Mouse (Mus musculus): ENCODE data around the gene Farsb. TPM values are rescaled to one million over a fixed set of nuclear protein-coding genes. Genes with fewer than 3 reads are reported as not detected.

Gene Farsb
- polyA plus RNA-seq, 2 experiments: 38.6 to 111 TPM

GRCm38 (mm10) chr1:78488427-78488751 is 308 bp downstream of the Farsb start:
- Histone ChIP-seq H3K27me3 (ENCODE audit: control insufficient read depth, insufficient read depth, low read length) (no peaks in the 10 kb centered on the region), H3K27ac (peak overlapping the region; percentile 58), H3K36me3 (replicated peaks; ENCODE audit: control insufficient read depth, insufficient read depth, low read depth) (no peaks in the 10 kb centered on the region; the same call in 1 of the 2 replicates), H3K4me2 (ENCODE audit: low read depth) (peak overlapping the region; percentile 90), H3K4me3 (ENCODE audit: insufficient read depth in 1 of 2, low read depth in 2 of 2, low read length in 2 of 2) (peak overlapping the region; percentile 83 to 98), H3K9me3 (ENCODE audit: control insufficient read depth, low read length) (no peaks in the 10 kb centered on the region), H3K9ac (replicated peaks) (peak overlapping the region; percentile 90), H3K4me1 (replicated peaks; ENCODE audit: control insufficient read depth in 2 of 2, insufficient read depth in 2 of 2, low read length in 1 of 2) (peaks cover 9 to 11% of the 10 kb centered on the region in 2 experiments)
- 1% methylated on average over 28 of the region's 28 CpGs for WGBS (ENCODE audit: insufficient replicate concordance)
- DNase-seq (ENCODE audit: low read depth in 3 of 3, low spot score in 3 of 3): no peak
- ATAC-seq (ENCODE audit: insufficient read depth): no peak
- TF ChIP-seq EP300 (IDR thresholded peaks at IDR 0.05; ENCODE audit: low read depth): no peak
- no peak for TF ChIP-seq CTCF (IDR thresholded peaks at IDR 0.05; ENCODE audit: low read depth)

GRCm38 (mm10) chr1:78484361-78484760 is 4.3 kb downstream of the Farsb start:
- no peak for ATAC-seq (ENCODE audit: insufficient read depth)
- peaks cover 5% of the 10 kb centered on the region for H3K36me3 ChIP-seq (replicated peaks; ENCODE audit: control insufficient read depth, insufficient read depth, low read depth)
- no peak for TF ChIP-seq CTCF (IDR thresholded peaks at IDR 0.05; ENCODE audit: low read depth)
- no peak for TF ChIP-seq EP300 (IDR thresholded peaks at IDR 0.05; ENCODE audit: low read depth)
- no peak overlapping the region for H3K4me3 ChIP-seq (ENCODE audit: insufficient read depth in 1 of 2, low read depth in 2 of 2, low read length in 2 of 2)
- no peak overlapping the region for H3K27ac ChIP-seq
- H3K27me3 ChIP-seq (ENCODE audit: control insufficient read depth, insufficient read depth, low read length): no peaks in the 10 kb centered on the region
- H3K9me3 ChIP-seq (ENCODE audit: control insufficient read depth, low read length): no peaks in the 10 kb centered on the region
- 69% methylated on average over 2 of the region's 2 CpGs for WGBS (ENCODE audit: insufficient replicate concordance)
- H3K4me1 ChIP-seq (replicated peaks; ENCODE audit: control insufficient read depth in 2 of 2, insufficient read depth in 2 of 2, low read length in 1 of 2): peaks cover 4% of the 10 kb centered on the region in 2 experiments
- H3K9ac ChIP-seq (replicated peaks): no peak overlapping the region
- no peak overlapping the region for H3K4me2 ChIP-seq (ENCODE audit: low read depth)
- no peak for DNase-seq (ENCODE audit: low read depth in 3 of 3, low spot score in 3 of 3)

- peaks cover 8% of the 10 kb centered on the region for H3K36me3 ChIP-seq (replicated peaks; ENCODE audit: control insufficient read depth, insufficient read depth, low read depth)
These were observed 5.3 kb downstream of the Farsb start for GRCm38 (mm10) chr1:78483430-78483829.

GRCm38 (mm10) chr1:78472441-78472840 is 16.3 kb downstream of the Farsb start:
- no peak for DNase-seq (ENCODE audit: low read depth in 3 of 3, low spot score in 3 of 3)
- H3K4me2 ChIP-seq (ENCODE audit: low read depth): no peak overlapping the region
- H3K27me3 ChIP-seq (ENCODE audit: control insufficient read depth, insufficient read depth, low read length): no peaks in the 10 kb centered on the region
- H3K4me1 ChIP-seq (replicated peaks; ENCODE audit: control insufficient read depth in 2 of 2, insufficient read depth in 2 of 2, low read length in 1 of 2): no peaks in the 10 kb centered on the region
- no peak overlapping the region for H3K4me3 ChIP-seq (ENCODE audit: insufficient read depth in 1 of 2, low read depth in 2 of 2, low read length in 2 of 2)
- WGBS (ENCODE audit: insufficient replicate concordance): 76% methylated on average over 5 of the region's 5 CpGs
- no peak for ATAC-seq (ENCODE audit: insufficient read depth)
- H3K9ac ChIP-seq (replicated peaks): no peak overlapping the region
- no peak overlapping the region for H3K27ac ChIP-seq
- H3K36me3 ChIP-seq (replicated peaks; ENCODE audit: control insufficient read depth, insufficient read depth, low read depth): peaks cover 45% of the 10 kb centered on the region
- TF ChIP-seq CTCF (IDR thresholded peaks at IDR 0.05; ENCODE audit: low read depth) (no peak), EP300 (IDR thresholded peaks at IDR 0.05; ENCODE audit: low read depth) (no peak)
- H3K9me3 ChIP-seq (ENCODE audit: control insufficient read depth, low read length): no peaks in the 10 kb centered on the region

More at GRCm38 (mm10) chr1:78483430-78483829, 5.3 kb downstream of the Farsb start:
- TF ChIP-seq CTCF (IDR thresholded peaks at IDR 0.05; ENCODE audit: low read depth) (no peak), EP300 (IDR thresholded peaks at IDR 0.05; ENCODE audit: low read depth) (no peak)
- Histone ChIP-seq H3K27me3 (ENCODE audit: control insufficient read depth, insufficient read depth, low read length) (no peaks in the 10 kb centered on the region), H3K4me2 (ENCODE audit: low read depth) (no peak overlapping the region), H3K9ac (replicated peaks) (no peak overlapping the region), H3K4me1 (replicated peaks; ENCODE audit: control insufficient read depth in 2 of 2, insufficient read depth in 2 of 2, low read length in 1 of 2) (peaks cover 4% of the 10 kb centered on the region in 2 experiments), H3K4me3 (ENCODE audit: insufficient read depth in 1 of 2, low read depth in 2 of 2, low read length in 2 of 2) (no peak overlapping the region), H3K27ac (no peak overlapping the region), H3K9me3 (ENCODE audit: control insufficient read depth, low read length) (no peaks in the 10 kb centered on the region)
- 85% methylated on average over 3 of the region's 3 CpGs for WGBS (ENCODE audit: insufficient replicate concordance)
- no peak for DNase-seq (ENCODE audit: low read depth in 3 of 3, low spot score in 3 of 3)
- no peak for ATAC-seq (ENCODE audit: insufficient read depth)

GRCm38 (mm10) chr1:78454659-78455058 is 34.0 kb downstream of the Farsb start:
- Histone ChIP-seq H3K9me3 (ENCODE audit: control insufficient read depth, low read length) (no peaks in the 10 kb centered on the region), H3K9ac (replicated peaks) (no peak overlapping the region), H3K27ac (no peak overlapping the region), H3K4me1 (replicated peaks; ENCODE audit: control insufficient read depth in 2 of 2, insufficient read depth in 2 of 2, low read length in 1 of 2) (no peaks in the 10 kb centered on the region), H3K27me3 (ENCODE audit: control insufficient read depth, insufficient read depth, low read length) (no peaks in the 10 kb centered on the region), H3K36me3 (replicated peaks; ENCODE audit: control insufficient read depth, insufficient read depth, low read depth) (peaks cover 52% of the 10 kb centered on the region), H3K4me2 (ENCODE audit: low read depth) (no peak overlapping the region), H3K4me3 (ENCODE audit: insufficient read depth in 1 of 2, low read depth in 2 of 2, low read length in 2 of 2) (no peak overlapping the region)
- no peak for ATAC-seq (ENCODE audit: insufficient read depth)
- no peak for TF ChIP-seq EP300 (IDR thresholded peaks at IDR 0.05; ENCODE audit: low read depth)
- TF ChIP-seq CTCF (IDR thresholded peaks at IDR 0.05; ENCODE audit: low read depth): peak; percentile 59
- 55% methylated on average over 7 of the region's 7 CpGs for WGBS (ENCODE audit: insufficient replicate concordance)
- DNase-seq (ENCODE audit: low read depth in 3 of 3, low spot score in 3 of 3): peak in 1 of 3 experiments; percentile 1

Data from liver, embryonic 14.5 days (tissue).